Mouse (Mus musculus) thymus, postnatal 0 days (tissue): ENCODE measurements around the gene Mapkapk3. TPM values are rescaled to one million over a fixed set of nuclear protein-coding genes. Genes with fewer than 3 reads are reported as not detected.

ENCODE experiments used
- DNase-seq: peaks from one replicate; pipeline ENCODE4 v3.0.0-alpha.2; 2015; ENCODE audit warnings: low spot score
- polyA plus RNA-seq: library from polyadenylated mRNA; unstranded; fragments of >200 nt; fragmentation: Nextera tagmentation; extraction: Ambion mirVana; gene quantifications from 2 replicates; pipeline ENCODE4 v1.2.1, GENCODE M21; 2015

Mapkapk3 gene
- 21.9 and 22.5 TPM in 2 replicates for polyA plus RNA-seq

GRCm38 (mm10) chr9:107289211-107290076 lies at the start of gene Mapkapk3:
Gene Mapkapk3 (minus strand): TSS chr9:107289877.
- peak; percentile 93 for DNase-seq

GRCm38 (mm10) chr9:107338172-107338883 lies 48.7 kb upstream of the Mapkapk3 start, which contains the start of gene Hemk1:
Gene Hemk1 (minus strand): TSS chr9:107338350.
- DNase-seq: peak; percentile 87

- no peak for DNase-seq
Observed at GRCm38 (mm10) chr9:107336386-107336785, 46.7 kb upstream of the Mapkapk3 start.

- DNase-seq: peak; percentile 77
Observed at GRCm38 (mm10) chr9:107335909-107336308, 46.2 kb upstream of the Mapkapk3 start.

GRCm38 (mm10) chr9:107335046-107335445 lies 45.4 kb upstream of the Mapkapk3 start:
- no peak for DNase-seq

DNA sequence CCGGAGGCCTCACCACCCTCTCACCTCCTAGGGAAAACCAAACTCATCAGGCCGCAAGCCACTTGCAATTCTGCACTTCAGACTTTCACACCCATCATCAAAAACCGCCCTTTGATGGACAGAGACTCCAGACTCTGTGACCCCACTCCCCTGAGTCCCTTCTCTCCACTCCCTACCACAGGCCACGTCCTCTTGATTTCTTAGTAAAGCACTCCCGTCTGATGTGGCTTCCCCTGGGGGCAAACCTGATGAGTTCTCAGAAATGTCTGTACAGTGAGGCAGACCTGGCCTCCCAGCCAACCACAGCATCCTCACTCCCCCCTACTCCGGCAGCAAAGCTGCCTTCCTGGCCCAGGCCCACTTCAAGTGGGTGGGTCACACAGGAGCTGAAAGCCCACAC lies 44.7 kb upstream of the Mapkapk3 start:
- DNase-seq: peak; percentile 54

- DNase-seq: peak; percentile 32
Observed at GRCm38 (mm10) chr9:107333686-107334085, 44.0 kb upstream of the Mapkapk3 start.

DNA sequence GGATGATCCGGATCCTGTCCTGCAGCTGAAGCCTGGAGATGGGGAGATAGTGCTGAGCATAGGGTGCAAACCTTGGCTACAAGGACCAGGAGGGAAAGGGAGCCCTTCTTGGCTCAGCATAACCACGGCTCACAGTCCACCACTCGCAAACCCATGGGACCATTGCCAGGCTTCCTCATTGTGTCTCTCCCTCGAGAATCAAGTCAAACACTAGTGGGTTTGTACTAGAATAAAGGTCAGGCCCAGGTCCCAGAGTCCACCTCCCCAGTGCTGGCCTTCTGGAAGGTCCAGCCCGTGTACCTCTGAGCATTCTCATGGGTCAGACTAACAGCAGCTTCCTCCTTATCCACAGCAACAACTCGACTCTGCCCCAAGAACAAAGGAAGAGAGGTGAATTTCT lies 41.1 kb upstream of the Mapkapk3 start:
- no peak for DNase-seq

DNA sequence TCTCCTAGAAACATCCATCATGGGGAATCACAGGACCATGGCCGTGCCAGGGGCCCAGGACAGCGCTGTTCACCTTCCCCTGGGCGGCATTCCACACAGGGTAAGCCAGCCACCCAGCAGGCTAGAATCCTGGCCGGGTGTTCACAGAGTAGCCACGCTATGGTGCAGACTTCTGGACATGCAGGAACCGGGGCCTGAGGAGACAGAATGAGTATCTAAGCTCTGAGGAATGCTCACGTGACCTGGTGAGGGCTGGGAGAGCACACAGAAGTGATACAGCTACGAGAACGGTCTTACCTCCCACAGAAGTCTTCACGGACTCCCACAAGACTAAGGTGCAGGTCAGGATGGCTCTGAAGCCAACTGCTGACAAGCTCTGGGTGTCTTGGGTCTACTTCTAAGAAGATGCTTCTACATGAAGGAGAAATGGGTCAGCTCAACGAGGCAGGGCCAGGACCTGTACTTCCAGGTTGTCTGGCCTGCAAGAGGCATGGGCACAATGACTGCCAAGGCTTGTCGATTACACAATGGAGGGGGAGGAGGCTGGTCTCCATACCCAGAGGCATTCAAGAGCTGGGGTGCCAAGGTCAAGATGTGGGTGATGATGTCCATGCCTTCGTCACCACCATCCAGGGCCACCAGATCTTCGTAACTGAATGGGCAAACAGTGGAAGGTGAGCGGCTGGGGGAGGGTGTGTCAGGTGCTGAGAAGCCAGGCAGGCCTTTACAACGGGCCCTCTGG lies 38.4 kb upstream of the Mapkapk3 start:
- DNase-seq: no peak

GRCm38 (mm10) chr9:107325904-107326303 lies 36.2 kb upstream of the Mapkapk3 start:
- no peak for DNase-seq

DNA sequence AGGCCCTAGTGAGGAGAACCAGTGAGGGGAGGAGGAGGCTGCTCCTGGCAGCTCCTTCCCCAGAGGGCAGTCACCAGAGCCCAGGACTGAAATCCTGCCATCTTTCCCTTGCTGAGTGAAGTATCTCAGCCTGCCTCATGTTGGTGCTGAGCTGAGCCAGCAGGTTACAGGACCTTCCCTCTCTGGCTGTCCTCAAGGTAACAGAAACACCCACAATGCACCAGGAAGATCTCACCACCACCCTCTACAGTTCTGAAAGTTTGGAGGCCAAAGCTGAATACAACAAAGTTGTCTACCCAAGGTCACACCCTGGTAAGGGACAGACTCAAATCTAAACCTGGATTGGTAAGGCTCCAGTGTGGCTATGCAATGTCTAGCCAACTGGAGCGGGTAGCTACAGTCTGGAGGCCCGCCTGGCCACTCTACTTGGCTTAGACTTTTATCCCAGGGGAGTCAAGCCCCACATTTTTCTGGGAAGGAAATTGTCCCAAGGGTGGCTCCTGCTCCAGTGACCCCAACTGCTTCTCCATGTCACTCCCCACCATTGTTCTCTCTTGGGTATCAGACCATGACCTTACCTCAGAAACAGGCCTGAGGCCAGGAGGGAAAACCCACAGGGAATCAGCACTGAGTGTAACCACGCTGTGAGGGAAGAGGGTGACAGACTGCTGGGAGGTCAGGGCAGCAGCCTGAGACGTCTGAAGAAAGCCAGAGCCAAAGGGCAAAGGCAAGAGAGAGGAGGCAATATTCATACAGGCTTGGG lies 35.3 kb upstream of the Mapkapk3 start:
- DNase-seq: no peak

GRCm38 (mm10) chr9:107323558-107323957 lies 33.9 kb upstream of the Mapkapk3 start:
- DNase-seq: peak; percentile 39

GRCm38 (mm10) chr9:107322461-107323050 lies 32.9 kb upstream of the Mapkapk3 start:
- DNase-seq: no peak

GRCm38 (mm10) chr9:107315791-107316190 lies 26.1 kb upstream of the Mapkapk3 start:
- no peak for DNase-seq

GRCm38 (mm10) chr9:107313926-107314325 lies 24.2 kb upstream of the Mapkapk3 start:
- DNase-seq: no peak

GRCm38 (mm10) chr9:107312811-107313584 lies 23.3 kb upstream of the Mapkapk3 start:
- peak; percentile 79 for DNase-seq

- DNase-seq: no peak
Observed at GRCm38 (mm10) chr9:107309600-107309999, 19.9 kb upstream of the Mapkapk3 start.

- DNase-seq: no peak
Observed at GRCm38 (mm10) chr9:107309171-107309570, 19.5 kb upstream of the Mapkapk3 start.

GRCm38 (mm10) chr9:107308346-107309000 lies 18.8 kb upstream of the Mapkapk3 start:
- no peak for DNase-seq
